7 mouse cellular contexts compared by ENCODE assay signal in the genomic region with DNA sequence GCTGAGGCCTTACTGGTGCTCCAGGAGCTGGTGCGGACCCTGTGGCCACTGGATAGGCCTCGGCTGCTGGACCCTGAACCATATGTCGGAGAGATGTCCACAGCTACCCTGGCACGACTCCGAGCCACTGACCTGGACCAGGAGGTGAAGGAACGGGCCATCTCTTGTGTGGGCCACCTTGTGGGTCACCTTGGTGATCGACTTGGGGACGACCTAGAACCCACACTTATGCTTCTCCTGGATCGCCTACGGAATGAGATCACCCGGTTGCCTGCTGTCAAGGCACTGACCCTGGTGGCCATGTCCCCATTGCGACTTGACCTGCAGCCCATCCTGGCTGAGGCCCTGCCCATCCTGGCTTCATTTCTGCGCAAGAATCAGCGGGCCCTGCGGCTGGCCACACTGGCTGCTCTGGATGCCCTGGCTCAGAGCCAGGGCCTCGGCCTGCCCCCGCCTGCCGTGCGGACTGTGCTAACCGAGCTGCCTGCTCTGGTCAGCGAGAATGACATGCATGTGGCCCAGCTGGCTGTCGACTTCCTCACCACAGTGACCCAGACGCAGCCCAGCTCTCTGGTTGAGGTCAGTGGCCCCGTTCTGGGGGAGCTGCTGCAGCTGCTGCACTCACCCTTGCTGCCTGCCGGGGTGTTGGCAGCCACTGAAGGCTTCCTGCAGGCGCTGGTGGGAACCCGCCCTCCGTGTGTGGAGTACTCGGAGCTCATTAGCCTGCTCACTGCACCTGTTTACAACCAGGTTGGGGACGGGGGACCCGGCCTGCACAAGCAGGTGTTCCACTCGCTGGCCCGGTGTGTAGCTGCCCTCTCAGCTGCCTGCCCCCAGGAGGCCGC. TPM values are rescaled to one million over a fixed set of nuclear protein-coding genes. Genes with fewer than 3 reads are reported as not detected.
DNase-seq lines count a peak whose midpoint lies in the region; ATAC-seq lines count a peak whose summit lies in the region.

No protein-coding gene starts in this region.

- WGBS in midbrain, embryonic 11.5 days, result 94% methylated on average over 34 of the region's 34 CpGs
- 90% methylated on average over 34 of the region's 34 CpGs for WGBS in midbrain, embryonic 15.5 days

- H3K36me3 ChIP-seq in midbrain, embryonic 11.5 days (ENCODE audit: control insufficient read depth, insufficient read depth, low read length), result peaks cover 73% of the 10 kb centered on the region
- H3K36me3 ChIP-seq in midbrain, embryonic 15.5 days (replicated peaks), result peaks cover 61% of the 10 kb centered on the region

- no peak overlapping the region for H3K4me2 ChIP-seq in midbrain, embryonic 11.5 days
- no peak overlapping the region for H3K4me2 ChIP-seq in midbrain, embryonic 15.5 days

- no peak overlapping the region for H3K27ac ChIP-seq in midbrain, embryonic 11.5 days (ENCODE audit: low read depth, low read length)
- no peak overlapping the region for H3K27ac ChIP-seq in midbrain, embryonic 15.5 days

- ATAC-seq in midbrain, embryonic 11.5 days (ENCODE audit: low FRiP score), result 0 out of 2 replicates have a peak, but pooled peaks have one; percentile 19
- no peak for ATAC-seq in midbrain, embryonic 15.5 days (replicated peaks)

- no peak for DNase-seq in midbrain, embryonic 11.5 days (ENCODE audit: low spot score, missing footprints)
- peak; percentile 74 for DNase-seq in cerebellum, adult 11 months
- peak; percentile 65 for DNase-seq in gastrocnemius, postnatal 14 days
- peak; percentile 82 for DNase-seq in kidney, postnatal 14 days
- DNase-seq in testis, postnatal 10 days (ENCODE audit: low spot score), result no peak
- no peak for DNase-seq in layer of hippocampus, postnatal 36 days

- intact Hi-C loops in gastrocnemius, postnatal 14 days (cut with DNase I; ENCODE audit: low total_unique reads), result no loop called here

- H3K9ac ChIP-seq in midbrain, embryonic 11.5 days (ENCODE audit: low read length), result no peak overlapping the region
- no peak overlapping the region for H3K9ac ChIP-seq in midbrain, embryonic 15.5 days

- no peaks in the 10 kb centered on the region for H3K27me3 ChIP-seq in midbrain, embryonic 11.5 days (ENCODE audit: control insufficient read depth, insufficient read depth, low read length)
- H3K27me3 ChIP-seq in midbrain, embryonic 15.5 days (replicated peaks), result no peaks in the 10 kb centered on the region

- no peaks in the 10 kb centered on the region for H3K9me3 ChIP-seq in midbrain, embryonic 11.5 days (ENCODE audit: control insufficient read depth, low read length)
- no peaks in the 10 kb centered on the region for H3K9me3 ChIP-seq in midbrain, embryonic 15.5 days

- no peaks in the 10 kb centered on the region for H3K4me1 ChIP-seq in midbrain, embryonic 11.5 days (ENCODE audit: control insufficient read depth, insufficient read depth, low read length)
- no peaks in the 10 kb centered on the region for H3K4me1 ChIP-seq in midbrain, embryonic 15.5 days

- no peak overlapping the region for H3K4me3 ChIP-seq in midbrain, embryonic 11.5 days (ENCODE audit: low read depth, low read length)
- H3K4me3 ChIP-seq in midbrain, embryonic 15.5 days, result no peak overlapping the region

RNA-seq across cellular contexts. Expression of gene Rpl32, which starts 16.5 kb away (rescaled TPM):
- 1,817 and 1,848 TPM in 2 replicates for polyA plus RNA-seq in midbrain, embryonic 11.5 days (2014; fragmentation: Nextera tagmentation; extraction: Ambion mirVana)
- 881 and 890 TPM in 2 replicates for polyA plus RNA-seq in midbrain, embryonic 15.5 days (2015; fragmentation: Nextera tagmentation; extraction: Ambion mirVana)
- 100 to 1,000 TPM; 847 to 987 TPM for total RNA-seq in gastrocnemius, postnatal 14 days (2021)
- total RNA-seq in layer of hippocampus, postnatal 36 days (2021), result 100 to 1,000 TPM; 464 to 470 TPM

RNA-seq across cellular contexts. Expression of gene Cand2, which starts 17.7 kb away (rescaled TPM):
- 24.6 and 27.5 TPM in 2 replicates for polyA plus RNA-seq in midbrain, embryonic 11.5 days (2014; fragmentation: Nextera tagmentation; extraction: Ambion mirVana)
- polyA plus RNA-seq in midbrain, embryonic 15.5 days (2015; fragmentation: Nextera tagmentation; extraction: Ambion mirVana), result 11.4 and 12.2 TPM in 2 replicates
- total RNA-seq in gastrocnemius, postnatal 14 days (2021), result 10 to 100 TPM; 68.1 to 86.4 TPM
- total RNA-seq in layer of hippocampus, postnatal 36 days (2021), result 1 to 10 TPM; 3.1 to 3.2 TPM

RNA-seq across cellular contexts. Expression of gene Tmem40, which starts 29.9 kb away (rescaled TPM):
- 1.4 and 2.1 TPM in 2 replicates for polyA plus RNA-seq in midbrain, embryonic 11.5 days (2014; fragmentation: Nextera tagmentation; extraction: Ambion mirVana)
- 0.74 and 1.2 TPM in 2 replicates for polyA plus RNA-seq in midbrain, embryonic 15.5 days (2015; fragmentation: Nextera tagmentation; extraction: Ambion mirVana)
- total RNA-seq in gastrocnemius, postnatal 14 days (2021), result under 1 TPM; 0.33 to 0.80 TPM
- under 1 TPM; 0.40 to 0.71 TPM for total RNA-seq in layer of hippocampus, postnatal 36 days (2021)

RNA-seq across cellular contexts. Expression of gene Efcab12, which starts 46.1 kb away (rescaled TPM):
- 1.7 and 2.0 TPM in 2 replicates for polyA plus RNA-seq in midbrain, embryonic 11.5 days (2014; fragmentation: Nextera tagmentation; extraction: Ambion mirVana)
- polyA plus RNA-seq in midbrain, embryonic 15.5 days (2015; fragmentation: Nextera tagmentation; extraction: Ambion mirVana), result 2.7 and 2.8 TPM in 2 replicates
- under 1 TPM; 0.08 to 0.18 TPM for total RNA-seq in gastrocnemius, postnatal 14 days (2021)
- 1 to 10 TPM; 4.0 to 4.7 TPM for total RNA-seq in layer of hippocampus, postnatal 36 days (2021)

Comparison
In these comparisons a context has a peak if more than half of its experiments do, and no peak if none do; other contexts are left out.
1. DNase-seq: peak in cerebellum, adult 11 months (single experiment), gastrocnemius, postnatal 14 days (single experiment) and kidney, postnatal 14 days (single experiment); none in midbrain, embryonic 11.5 days (single experiment), testis, postnatal 10 days (single experiment) and layer of hippocampus, postnatal 36 days (0 of 2).
2. RNA of gene Cand2, which starts 17.7 kb away (total RNA-seq): 68.1 to 86.4 TPM in gastrocnemius, postnatal 14 days; 3.1 to 3.2 TPM in layer of hippocampus, postnatal 36 days; every median in the first group is over 10 times any median in the second.